Mouse (Mus musculus) adrenal gland, postnatal 10 days (tissue): ENCODE data around the gene Rab25. TPM values are rescaled to one million over a fixed set of nuclear protein-coding genes. Genes with fewer than 3 reads are reported as not detected.
A peak's percentile ranks its signal among the peaks of the same experiment; 100 is the strongest.

ENCODE experiments used
- DNase-seq: peaks from one replicate; pipeline ENCODE4 v3.0.0; 2021; ENCODE audit warnings: mixed read lengths
- total RNA-seq, 2 experiments: library from RNA; stranded (reverse); gene quantifications; 2 replicates each; pipeline ENCODE4 v1.2.3; 2021

Rab25 gene
- total RNA-seq, 2 experiments from 2014 or later, result not detected

DNA sequence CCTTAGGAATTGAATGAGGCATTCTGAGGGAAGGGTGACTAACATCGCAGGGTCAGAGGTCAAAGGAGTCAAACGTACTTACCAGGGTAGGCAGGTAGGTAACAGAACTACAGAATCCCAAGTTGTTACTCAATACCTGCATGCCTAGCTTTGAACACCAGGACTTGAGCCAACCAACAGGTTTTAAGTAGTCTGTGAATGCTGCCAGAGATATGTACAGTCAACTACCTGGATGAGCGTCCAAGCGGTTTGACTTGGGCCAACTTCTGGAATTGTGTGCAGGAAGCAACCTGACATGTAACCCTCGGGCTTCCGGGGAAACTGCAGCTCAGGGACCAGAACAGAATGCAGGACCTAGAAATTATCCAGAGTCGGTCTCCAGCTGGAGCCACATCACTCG lies 25.1 kb downstream of the Rab25 start:
- DNase-seq, result no peak

- peak; percentile 82 for DNase-seq
Measured at GRCm38 (mm10) chr3:88521803-88522331, 26.2 kb downstream of the Rab25 start.

DNA sequence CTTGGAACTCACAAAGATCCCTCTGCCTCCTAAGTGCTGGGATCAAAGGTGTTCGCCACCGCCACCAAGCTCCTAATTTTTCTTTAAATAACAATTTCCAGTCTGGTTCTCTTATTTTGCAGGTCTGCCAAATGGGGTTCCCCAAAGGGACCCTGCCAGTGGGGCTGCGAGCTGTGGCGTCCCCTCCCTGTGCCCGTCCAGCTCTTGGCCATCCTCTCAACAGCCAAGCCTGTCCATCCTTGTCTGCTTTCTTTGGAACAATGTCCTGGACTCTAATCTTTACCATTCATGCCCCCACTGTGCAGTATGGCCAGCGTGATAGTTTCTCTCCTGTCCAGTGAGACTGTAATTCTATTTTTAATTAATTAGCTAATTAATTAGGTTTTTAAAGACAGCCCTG lies 26.9 kb downstream of the Rab25 start:
- DNase-seq, result no peak

GRCm38 (mm10) chr3:88520078-88520477 lies 28.0 kb downstream of the Rab25 start:
- no peak for DNase-seq

GRCm38 (mm10) chr3:88518411-88518810 lies 29.7 kb downstream of the Rab25 start:
- no peak for DNase-seq

DNA sequence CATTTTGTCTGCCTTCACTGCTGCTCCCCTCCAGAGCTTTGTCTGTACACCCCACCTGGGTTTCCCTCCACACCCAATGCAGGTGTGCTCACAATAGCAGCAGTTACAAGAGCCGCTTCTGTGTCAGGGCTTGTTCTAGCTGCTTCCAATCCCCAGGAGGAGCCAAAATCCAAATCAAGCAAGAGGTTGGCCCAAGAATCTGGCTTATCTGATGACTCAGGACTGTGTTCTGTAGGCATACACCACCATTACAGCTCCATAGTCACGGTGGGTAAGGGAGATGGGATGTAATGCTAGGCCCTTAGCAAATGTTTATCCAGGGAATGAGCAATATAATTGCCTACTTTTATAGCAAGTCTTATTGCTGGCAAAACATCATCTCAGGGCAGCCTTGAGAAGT lies 31.7 kb downstream of the Rab25 start:
- no peak for DNase-seq

DNA sequence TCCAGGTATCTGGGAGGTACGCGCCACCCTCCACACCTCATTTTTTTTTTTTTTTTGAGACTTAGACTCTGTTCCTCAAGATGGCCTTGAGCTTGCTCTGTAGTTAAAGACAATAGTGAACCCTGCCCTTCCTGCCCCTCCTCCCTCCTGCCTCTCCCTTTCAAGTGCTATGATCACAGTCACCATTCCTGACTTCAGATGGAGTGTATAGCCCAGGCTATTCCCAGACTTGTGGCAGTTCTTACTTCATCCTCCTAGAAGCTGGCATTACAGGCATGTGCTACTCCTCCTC lies 33.1 kb downstream of the Rab25 start:
- DNase-seq, result no peak

- DNase-seq, result no peak
Measured at GRCm38 (mm10) chr3:88514231-88515094, 33.6 kb downstream of the Rab25 start.

DNA sequence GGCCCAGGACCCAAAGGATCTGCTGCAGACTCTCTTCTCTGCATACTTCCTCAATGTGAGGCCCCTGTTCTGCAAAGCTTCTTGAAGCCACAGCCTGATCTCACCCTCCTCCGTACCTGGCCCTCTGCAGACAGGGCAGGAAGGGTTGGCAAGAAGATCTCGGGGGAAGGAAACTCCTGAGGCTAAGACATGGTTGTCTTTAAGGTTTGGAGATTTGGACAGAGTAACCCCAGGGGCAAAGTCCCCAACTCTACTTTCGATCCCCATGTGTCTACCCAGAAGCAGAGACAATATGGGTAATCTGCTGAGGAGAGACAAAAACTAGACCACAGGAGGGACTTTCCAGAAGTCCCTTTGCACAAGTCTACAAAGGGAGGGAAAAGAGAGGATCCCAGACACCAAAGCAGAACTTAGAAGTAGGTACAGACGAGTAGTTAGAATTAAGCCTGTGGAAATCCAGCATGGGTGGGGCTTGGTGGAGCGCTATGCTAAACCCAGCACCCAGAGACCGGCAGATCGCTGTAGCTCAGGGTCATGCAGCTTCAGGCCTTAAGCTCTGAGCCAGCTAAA lies 34.5 kb downstream of the Rab25 start:
- DNase-seq, result no peak

- no peak for DNase-seq
Measured at GRCm38 (mm10) chr3:88512896-88513545, 35.1 kb downstream of the Rab25 start.

GRCm38 (mm10) chr3:88512141-88512895 lies 35.8 kb downstream of the Rab25 start:
- no peak for DNase-seq

- peak; percentile 59 for DNase-seq
Measured at GRCm38 (mm10) chr3:88511559-88511958, 36.5 kb downstream of the Rab25 start.

GRCm38 (mm10) chr3:88510421-88511289 lies 37.4 kb downstream of the Rab25 start:
- no peak for DNase-seq

- peak; percentile 97 for DNase-seq
Measured at GRCm38 (mm10) chr3:88509692-88510420, 38.2 kb downstream of the Rab25 start, which contains the start of gene Lmna. TSS of gene Lmna (minus strand) at chr3:88509956.

- DNase-seq, result no peak
Measured at GRCm38 (mm10) chr3:88509250-88509649, 38.9 kb downstream of the Rab25 start.

- no peak for DNase-seq
Measured at GRCm38 (mm10) chr3:88505765-88506164, 42.3 kb downstream of the Rab25 start.

GRCm38 (mm10) chr3:88505081-88505480 lies 43.0 kb downstream of the Rab25 start:
- DNase-seq, result no peak

- DNase-seq, result no peak
Measured at GRCm38 (mm10) chr3:88503881-88504746, 44.0 kb downstream of the Rab25 start.

DNA sequence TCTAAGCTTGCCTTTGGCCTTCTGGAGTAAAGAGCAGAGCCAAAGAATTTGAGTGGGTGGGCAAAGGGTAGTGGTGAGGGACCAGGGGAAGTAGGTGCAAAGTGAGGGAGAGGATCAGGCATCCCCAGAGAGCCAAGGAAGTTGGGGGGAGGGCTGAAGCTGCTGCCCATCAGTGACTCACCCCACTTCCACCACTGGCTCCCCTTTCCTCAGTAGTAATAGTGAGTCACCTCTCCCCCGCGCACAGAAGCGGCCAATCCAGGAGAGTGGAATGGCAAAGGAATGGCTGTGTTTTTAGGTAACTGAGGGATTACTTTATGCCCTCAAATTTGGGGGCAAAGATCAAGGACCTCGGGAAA lies 44.6 kb downstream of the Rab25 start:
- peak; percentile 75 for DNase-seq
